In genomic region chr11:70625473-70625872, GRCm38 (mm10) we compare ENCODE assay signal across 8 mouse cellular contexts. TPM values are rescaled to one million over a fixed set of nuclear protein-coding genes. Genes with fewer than 3 reads are reported as not detected.
DNase-seq lines count a peak whose midpoint lies in the region; ATAC-seq and TF ChIP-seq lines count a peak whose summit lies in the region.

No protein-coding gene starts in this region.

- no peak overlapping the region for H3K9ac ChIP-seq in forebrain, embryonic 14.5 days (ENCODE audit: low read length)
- H3K9ac ChIP-seq in forebrain, embryonic 15.5 days (replicated peaks): no peak overlapping the region
- H3K9ac ChIP-seq in midbrain, embryonic 14.5 days (replicated peaks; ENCODE audit: low read length): no peak overlapping the region
- no peak overlapping the region for H3K9ac ChIP-seq in midbrain, embryonic 15.5 days
- H3K9ac ChIP-seq in lung, postnatal 0 days (replicated peaks; ENCODE audit: low read depth): no peak overlapping the region

- no peak overlapping the region for H3K27ac ChIP-seq in forebrain, embryonic 14.5 days (ENCODE audit: low read depth, low read length)
- H3K27ac ChIP-seq in forebrain, embryonic 15.5 days (replicated peaks): no peak overlapping the region
- no peak overlapping the region for H3K27ac ChIP-seq in midbrain, embryonic 14.5 days (replicated peaks; ENCODE audit: low read depth, low read length)
- H3K27ac ChIP-seq in midbrain, embryonic 15.5 days: no peak overlapping the region
- H3K27ac ChIP-seq in cortical plate, adult 2 months (ENCODE audit: insufficient read depth, low read length): no peak overlapping the region
- no peak overlapping the region for H3K27ac ChIP-seq in lung, postnatal 0 days (ENCODE audit: low read length)

- no peaks in the 10 kb centered on the region for H3K36me3 ChIP-seq in forebrain, embryonic 14.5 days (ENCODE audit: control insufficient read depth, insufficient read depth, low read length)
- no peaks in the 10 kb centered on the region for H3K36me3 ChIP-seq in forebrain, embryonic 15.5 days
- H3K36me3 ChIP-seq in midbrain, embryonic 14.5 days (ENCODE audit: control insufficient read depth, insufficient read depth, low read length): no peaks in the 10 kb centered on the region
- no peaks in the 10 kb centered on the region for H3K36me3 ChIP-seq in midbrain, embryonic 15.5 days (replicated peaks)
- no peaks in the 10 kb centered on the region for H3K36me3 ChIP-seq in lung, postnatal 0 days (ENCODE audit: insufficient read depth, low read length)

- no peaks in the 10 kb centered on the region for H3K4me1 ChIP-seq in forebrain, embryonic 14.5 days (ENCODE audit: control insufficient read depth, insufficient read depth, low read length)
- H3K4me1 ChIP-seq in forebrain, embryonic 15.5 days: no peaks in the 10 kb centered on the region
- H3K4me1 ChIP-seq in midbrain, embryonic 14.5 days (ENCODE audit: control insufficient read depth, insufficient read depth, low read length): no peaks in the 10 kb centered on the region
- no peaks in the 10 kb centered on the region for H3K4me1 ChIP-seq in midbrain, embryonic 15.5 days
- no peaks in the 10 kb centered on the region for H3K4me1 ChIP-seq in cortical plate, adult 2 months (ENCODE audit: control insufficient read depth, insufficient read depth, low read length)
- no peaks in the 10 kb centered on the region for H3K4me1 ChIP-seq in lung, postnatal 0 days (ENCODE audit: insufficient read depth, low read depth, low read length)

- peak; percentile 64 for DNase-seq in forebrain, embryonic 14.5 days (ENCODE audit: low spot score)
- peak; percentile 74 for DNase-seq in midbrain, embryonic 14.5 days
- peak; percentile 39 for DNase-seq in lung, postnatal 0 days (ENCODE audit: low spot score)
- peak; percentile 64 for DNase-seq in thymus, postnatal 25 days
- DNase-seq in frontal cortex, postnatal 10 days (ENCODE audit: low spot score in 2 of 2): no peak

- H3K9me3 ChIP-seq in forebrain, embryonic 14.5 days (replicated peaks; ENCODE audit: control insufficient read depth, low read length): no peaks in the 10 kb centered on the region
- no peaks in the 10 kb centered on the region for H3K9me3 ChIP-seq in forebrain, embryonic 15.5 days
- no peaks in the 10 kb centered on the region for H3K9me3 ChIP-seq in midbrain, embryonic 14.5 days (ENCODE audit: control insufficient read depth, low read length)
- no peaks in the 10 kb centered on the region for H3K9me3 ChIP-seq in midbrain, embryonic 15.5 days
- no peaks in the 10 kb centered on the region for H3K9me3 ChIP-seq in lung, postnatal 0 days (ENCODE audit: low read length)

- peak; percentile 62 for TF ChIP-seq CTCF in cortical plate, adult 2 months (IDR thresholded peaks at IDR 0.05; ENCODE audit: extremely low read depth, insufficient read depth, low read length)
- peak; percentile 76 for TF ChIP-seq CTCF in lung, postnatal 0 days (IDR thresholded peaks at IDR 0.05)

- 47% methylated on average over 4 of the region's 4 CpGs for WGBS in forebrain, embryonic 14.5 days
- 51% methylated on average over 4 of the region's 4 CpGs for WGBS in forebrain, embryonic 15.5 days
- WGBS in midbrain, embryonic 14.5 days: 56% methylated on average over 4 of the region's 4 CpGs
- 46% methylated on average over 4 of the region's 4 CpGs for WGBS in midbrain, embryonic 15.5 days
- 43% methylated on average over 4 of the region's 4 CpGs for WGBS in lung, postnatal 0 days

- no peaks in the 10 kb centered on the region for H3K27me3 ChIP-seq in forebrain, embryonic 14.5 days (replicated peaks; ENCODE audit: control insufficient read depth, insufficient read depth, low read length)
- no peaks in the 10 kb centered on the region for H3K27me3 ChIP-seq in forebrain, embryonic 15.5 days
- H3K27me3 ChIP-seq in midbrain, embryonic 14.5 days (ENCODE audit: control insufficient read depth, insufficient read depth, low read length): no peaks in the 10 kb centered on the region
- H3K27me3 ChIP-seq in midbrain, embryonic 15.5 days (replicated peaks): no peaks in the 10 kb centered on the region
- H3K27me3 ChIP-seq in lung, postnatal 0 days (replicated peaks; ENCODE audit: insufficient read depth, low read length): no peaks in the 10 kb centered on the region

- no peak overlapping the region for H3K4me3 ChIP-seq in forebrain, embryonic 14.5 days (ENCODE audit: low read depth, low read length)
- H3K4me3 ChIP-seq in forebrain, embryonic 15.5 days: no peak overlapping the region
- H3K4me3 ChIP-seq in midbrain, embryonic 14.5 days (replicated peaks; ENCODE audit: low read depth, low read length): no peak overlapping the region
- H3K4me3 ChIP-seq in midbrain, embryonic 15.5 days: no peak overlapping the region
- no peak overlapping the region for H3K4me3 ChIP-seq in cortical plate, adult 2 months (ENCODE audit: insufficient read depth, low read length)
- no peak overlapping the region for H3K4me3 ChIP-seq in lung, postnatal 0 days (ENCODE audit: low read depth, low read length)

- no peak overlapping the region for H3K4me2 ChIP-seq in forebrain, embryonic 14.5 days (ENCODE audit: low read length)
- no peak overlapping the region for H3K4me2 ChIP-seq in forebrain, embryonic 15.5 days (replicated peaks)
- no peak overlapping the region for H3K4me2 ChIP-seq in midbrain, embryonic 14.5 days (ENCODE audit: low read length)
- no peak overlapping the region for H3K4me2 ChIP-seq in midbrain, embryonic 15.5 days
- no peak overlapping the region for H3K4me2 ChIP-seq in lung, postnatal 0 days (replicated peaks; ENCODE audit: low read depth, low read length)

- TF ChIP-seq EP300 in lung, postnatal 0 days (IDR thresholded peaks at IDR 0.05): no peak

- no peak for TF ChIP-seq POLR2A in cortical plate, adult 2 months (IDR thresholded peaks at IDR 0.05; ENCODE audit: extremely low read depth, insufficient read depth, low read length)

- ATAC-seq in forebrain, embryonic 14.5 days: no peak
- no peak for ATAC-seq in forebrain, embryonic 15.5 days (replicated peaks)
- no peak for ATAC-seq in midbrain, embryonic 14.5 days (ENCODE audit: low FRiP score, low TSS enrichment)
- no peak for ATAC-seq in midbrain, embryonic 15.5 days (replicated peaks)
- ATAC-seq in lung, postnatal 0 days: no peak

RNA-seq across cellular contexts. Expression of gene Chrne, which starts 6.5 kb away (rescaled TPM):
- polyA plus RNA-seq in forebrain, embryonic 14.5 days (2014; fragmentation: Nextera tagmentation; extraction: Ambion mirVana): not detected in 2 replicates
- 0.34 TPM in 1 of 2 replicates, not detected in the other for polyA plus RNA-seq in forebrain, embryonic 15.5 days (2015; fragmentation: Nextera tagmentation; extraction: Ambion mirVana)
- polyA plus RNA-seq in midbrain, embryonic 14.5 days (2014; fragmentation: Nextera tagmentation; extraction: Ambion mirVana): not detected in 2 replicates
- not detected in 2 replicates for polyA plus RNA-seq in midbrain, embryonic 15.5 days (2015; fragmentation: Nextera tagmentation; extraction: Ambion mirVana)
- 0.19 and 0.27 TPM in 2 replicates for polyA plus RNA-seq in cortical plate, adult 2 months (2012; rRNA removed)
- not detected in 2 replicates for polyA plus RNA-seq in lung, postnatal 0 days (2015; fragmentation: Nextera tagmentation; extraction: Ambion mirVana)

RNA-seq across cellular contexts. Expression of gene 4930544D05Rik, which starts 9.8 kb away (rescaled TPM):
- polyA plus RNA-seq in forebrain, embryonic 14.5 days (2014; fragmentation: Nextera tagmentation; extraction: Ambion mirVana): not detected in 2 replicates
- not detected in 2 replicates for polyA plus RNA-seq in forebrain, embryonic 15.5 days (2015; fragmentation: Nextera tagmentation; extraction: Ambion mirVana)
- polyA plus RNA-seq in midbrain, embryonic 14.5 days (2014; fragmentation: Nextera tagmentation; extraction: Ambion mirVana): not detected in 2 replicates
- not detected in 2 replicates for polyA plus RNA-seq in midbrain, embryonic 15.5 days (2015; fragmentation: Nextera tagmentation; extraction: Ambion mirVana)
- polyA plus RNA-seq in cortical plate, adult 2 months (2012; rRNA removed): not detected in 2 replicates
- not detected in 2 replicates for polyA plus RNA-seq in lung, postnatal 0 days (2015; fragmentation: Nextera tagmentation; extraction: Ambion mirVana)

RNA-seq across cellular contexts. Expression of gene Gp1ba, which starts 13.4 kb away (rescaled TPM):
- 0.17 and 0.22 TPM in 2 replicates for polyA plus RNA-seq in forebrain, embryonic 14.5 days (2014; fragmentation: Nextera tagmentation; extraction: Ambion mirVana)
- 0.08 and 0.24 TPM in 2 replicates for polyA plus RNA-seq in forebrain, embryonic 15.5 days (2015; fragmentation: Nextera tagmentation; extraction: Ambion mirVana)
- 0.37 and 0.38 TPM in 2 replicates for polyA plus RNA-seq in midbrain, embryonic 14.5 days (2014; fragmentation: Nextera tagmentation; extraction: Ambion mirVana)
- 0.11 and 0.14 TPM in 2 replicates for polyA plus RNA-seq in midbrain, embryonic 15.5 days (2015; fragmentation: Nextera tagmentation; extraction: Ambion mirVana)
- not detected in 2 replicates for polyA plus RNA-seq in cortical plate, adult 2 months (2012; rRNA removed)
- 0.55 and 0.66 TPM in 2 replicates for polyA plus RNA-seq in lung, postnatal 0 days (2015; fragmentation: Nextera tagmentation; extraction: Ambion mirVana)

RNA-seq across cellular contexts. Expression of gene Rnf167, which starts 21.6 kb away (rescaled TPM):
- polyA plus RNA-seq in forebrain, embryonic 14.5 days (2014; fragmentation: Nextera tagmentation; extraction: Ambion mirVana): 105 and 118 TPM in 2 replicates
- 126 and 130 TPM in 2 replicates for polyA plus RNA-seq in forebrain, embryonic 15.5 days (2015; fragmentation: Nextera tagmentation; extraction: Ambion mirVana)
- 95.9 and 104 TPM in 2 replicates for polyA plus RNA-seq in midbrain, embryonic 14.5 days (2014; fragmentation: Nextera tagmentation; extraction: Ambion mirVana)
- polyA plus RNA-seq in midbrain, embryonic 15.5 days (2015; fragmentation: Nextera tagmentation; extraction: Ambion mirVana): 114 and 122 TPM in 2 replicates
- polyA plus RNA-seq in cortical plate, adult 2 months (2012; rRNA removed): 124 and 128 TPM in 2 replicates
- polyA plus RNA-seq in lung, postnatal 0 days (2015; fragmentation: Nextera tagmentation; extraction: Ambion mirVana): 112 and 119 TPM in 2 replicates

RNA-seq across cellular contexts. Expression of gene Slc25a11, which starts 21.8 kb away (rescaled TPM):
- polyA plus RNA-seq in forebrain, embryonic 14.5 days (2014; fragmentation: Nextera tagmentation; extraction: Ambion mirVana): 165 and 190 TPM in 2 replicates
- polyA plus RNA-seq in forebrain, embryonic 15.5 days (2015; fragmentation: Nextera tagmentation; extraction: Ambion mirVana): 167 and 168 TPM in 2 replicates
- 158 and 171 TPM in 2 replicates for polyA plus RNA-seq in midbrain, embryonic 14.5 days (2014; fragmentation: Nextera tagmentation; extraction: Ambion mirVana)
- polyA plus RNA-seq in midbrain, embryonic 15.5 days (2015; fragmentation: Nextera tagmentation; extraction: Ambion mirVana): 180 and 181 TPM in 2 replicates
- 139 and 143 TPM in 2 replicates for polyA plus RNA-seq in cortical plate, adult 2 months (2012; rRNA removed)
- 118 and 121 TPM in 2 replicates for polyA plus RNA-seq in lung, postnatal 0 days (2015; fragmentation: Nextera tagmentation; extraction: Ambion mirVana)

Comparison
In these comparisons a context has a peak if more than half of its experiments do, and no peak if none do; other contexts are left out.
1. DNase-seq: peak in forebrain, embryonic 14.5 days (single experiment), midbrain, embryonic 14.5 days (single experiment), lung, postnatal 0 days (single experiment) and thymus, postnatal 25 days (single experiment); none in frontal cortex, postnatal 10 days (0 of 2).